Mouse (Mus musculus) adrenal gland, adult 2 months (tissue): ENCODE measurements around the gene Kif23. TPM values are rescaled to one million over a fixed set of nuclear protein-coding genes. Genes with fewer than 3 reads are reported as not detected.
A peak's percentile ranks its signal among the peaks of the same experiment; 100 is the strongest.

Source experiments
- DNase-seq: peaks from one replicate; pipeline ENCODE4 v3.0.0; 2021
- polyA plus RNA-seq: library from polyadenylated mRNA; depleted of rRNA; stranded (reverse); fragments of >200 nt; gene quantifications from 2 replicates; pipeline ENCODE4 v1.2.3, GENCODE M21; 2012
- total RNA-seq, 2 experiments: library from RNA; stranded (reverse); gene quantifications; 2 replicates each; pipeline ENCODE4 v1.2.3; 2021

Kif23 gene
- total and polyA plus RNA-seq, 3 experiments: 0.31 to 6.1 (median 1.7) TPM

GRCm38 (mm10) chr9:61947402-61948346 is 1.1 kb upstream of the Kif23 start:
- DNase-seq: peak; percentile 73

DNA sequence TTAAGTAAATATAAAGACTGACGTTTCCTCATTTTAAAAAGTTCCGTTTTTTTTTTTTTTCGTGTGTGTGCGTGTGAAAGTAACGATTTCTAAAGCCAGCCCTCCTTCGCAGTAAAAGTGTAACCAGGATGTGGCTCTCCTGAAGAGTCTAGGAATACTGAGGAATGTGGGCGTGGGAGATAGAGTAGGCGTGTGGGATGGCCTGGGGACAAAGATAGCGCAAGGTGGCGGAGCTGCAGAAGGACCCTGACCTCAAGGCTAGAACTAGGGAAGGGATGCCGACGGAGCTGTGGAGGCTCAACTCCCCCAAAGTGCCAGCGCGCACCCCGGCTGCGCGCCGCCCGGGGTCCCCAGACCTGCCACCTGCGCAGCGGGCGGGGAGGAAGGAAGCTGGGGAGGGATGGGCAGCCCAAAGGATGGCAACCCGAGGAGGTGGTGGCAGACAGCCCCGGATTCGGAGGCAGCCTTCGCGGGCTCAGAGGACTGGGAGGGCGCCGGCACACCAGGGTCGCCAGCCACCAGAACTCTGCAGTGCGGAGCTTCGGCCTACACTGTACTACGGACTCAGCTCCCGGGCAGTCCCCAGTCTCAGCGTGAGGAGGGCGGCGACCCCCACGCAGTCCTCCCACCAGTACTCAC is 482 bp downstream of the Kif23 start:
- no peak for DNase-seq

GRCm38 (mm10) chr9:61941054-61941453 is 5.5 kb downstream of the Kif23 start:
- DNase-seq: no peak

DNA sequence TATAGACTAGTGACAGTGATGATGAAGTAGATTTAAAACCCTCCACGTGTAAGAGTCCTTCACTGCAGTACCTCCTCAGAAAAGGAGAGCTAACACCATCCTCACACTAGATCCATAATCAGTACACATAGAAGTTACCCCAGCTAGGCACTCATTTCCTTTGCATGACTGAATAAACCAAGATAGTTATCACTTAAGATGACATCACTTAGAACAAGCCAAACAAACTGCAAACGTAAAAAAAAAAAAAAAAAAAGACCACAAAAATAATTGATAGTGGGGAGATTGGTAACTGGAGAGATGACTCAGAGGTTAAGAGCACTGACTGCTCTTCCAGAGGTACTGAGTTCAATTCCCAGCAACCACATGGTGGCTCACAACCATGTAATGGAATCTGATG is 13.2 kb downstream of the Kif23 start:
- no peak for DNase-seq

DNA sequence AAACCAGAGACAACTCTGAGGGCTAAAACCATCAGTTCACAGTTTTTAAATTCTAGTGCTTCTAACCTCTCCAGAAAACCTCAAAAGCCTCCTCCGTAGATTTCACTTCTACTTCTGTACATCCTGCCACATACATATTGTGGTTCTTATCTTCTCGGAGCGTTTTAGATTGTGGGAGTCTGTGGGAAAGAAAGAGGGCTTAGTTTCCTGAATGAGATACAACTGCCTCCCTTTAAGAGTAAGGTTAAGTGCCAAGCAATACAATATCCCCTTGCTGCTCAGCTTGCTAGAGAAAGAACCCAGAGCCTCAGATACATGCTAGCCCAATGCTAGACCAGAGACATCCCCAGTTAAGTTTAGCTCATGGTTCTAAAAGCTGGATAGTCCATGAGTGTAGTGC is 14.6 kb downstream of the Kif23 start:
- DNase-seq: no peak

GRCm38 (mm10) chr9:61925086-61925660 is 21.4 kb downstream of the Kif23 start:
- DNase-seq: no peak

DNA sequence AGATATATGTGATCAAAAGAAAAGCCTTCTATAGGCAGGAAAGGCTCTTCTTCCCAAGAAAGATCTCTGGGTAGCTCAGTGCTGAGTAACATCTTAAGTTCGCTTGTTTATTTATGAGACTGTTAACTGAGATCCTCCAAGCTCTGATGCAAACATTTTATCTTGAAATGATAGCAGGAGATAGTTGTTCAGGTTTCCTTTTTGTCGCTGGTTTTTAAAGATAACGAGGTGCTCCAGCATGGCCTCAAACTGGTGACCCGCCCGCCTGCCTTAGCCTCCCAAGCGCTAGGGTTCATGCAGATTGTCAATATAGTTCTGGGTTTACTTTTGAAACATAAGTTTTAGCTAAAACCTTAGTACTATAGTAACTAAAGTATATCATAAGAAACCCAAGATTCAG is 26.2 kb downstream of the Kif23 start:
- DNase-seq: no peak

GRCm38 (mm10) chr9:61919464-61919863 is 27.1 kb downstream of the Kif23 start:
- no peak for DNase-seq

GRCm38 (mm10) chr9:61917436-61917835 is 29.1 kb downstream of the Kif23 start:
- DNase-seq: peak; percentile 55

GRCm38 (mm10) chr9:61916986-61917385 is 29.6 kb downstream of the Kif23 start:
- no peak for DNase-seq

GRCm38 (mm10) chr9:61915393-61916005 is 31.1 kb downstream of the Kif23 start:
- no peak for DNase-seq

DNA sequence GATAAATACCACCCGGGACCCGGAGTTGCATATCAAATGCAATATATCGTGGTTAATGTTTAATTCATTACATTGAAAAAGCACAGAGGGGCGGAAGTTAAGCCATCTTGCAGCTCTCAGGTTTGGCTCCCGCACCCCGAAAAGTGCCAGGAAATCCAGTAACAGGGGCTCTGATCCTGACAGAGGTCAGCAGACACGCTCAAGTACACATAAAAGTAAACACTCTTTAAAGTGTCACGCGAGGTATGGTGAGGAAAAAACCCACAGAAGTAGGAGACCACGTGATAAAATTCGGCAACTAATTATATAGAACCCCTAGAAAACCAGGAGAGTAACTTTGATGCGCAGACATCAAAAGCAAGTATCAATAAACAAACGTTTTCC is 31.7 kb downstream of the Kif23 start:
- DNase-seq: no peak

DNA sequence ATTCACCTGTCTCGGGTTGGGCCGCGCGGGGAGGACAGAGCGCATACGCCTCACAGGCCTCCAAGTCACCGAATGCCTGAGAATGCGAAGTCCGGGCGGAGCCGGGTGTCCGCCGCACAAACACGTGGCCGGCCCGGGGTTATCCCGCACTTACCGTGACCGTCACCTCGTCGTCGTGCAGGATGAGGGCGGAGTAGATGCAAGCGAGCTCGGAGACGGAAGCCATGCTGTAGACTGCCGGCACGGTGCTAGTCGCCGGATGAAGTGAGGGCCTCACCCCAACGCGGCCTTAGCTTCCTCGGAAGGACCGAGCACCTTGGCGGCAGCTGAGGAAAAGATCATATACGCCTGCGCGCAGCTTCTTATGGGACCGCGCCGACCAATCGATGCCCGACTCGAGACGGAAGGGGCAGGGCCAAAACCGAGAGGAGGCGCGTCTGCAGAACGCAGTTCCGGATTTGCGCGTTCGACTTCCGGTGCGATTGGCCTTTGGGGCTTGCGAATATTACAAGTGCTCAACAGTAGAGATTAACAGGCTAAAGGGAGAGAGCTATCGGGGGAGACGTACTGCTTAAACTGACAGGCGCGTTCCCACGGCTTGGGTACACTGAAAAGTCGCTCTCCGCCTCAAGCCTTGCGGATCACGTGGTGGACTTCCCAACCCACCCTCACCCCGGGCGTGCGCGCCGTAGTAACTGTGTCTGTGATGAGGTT is 32.2 kb downstream of the Kif23 start, which contains the start of gene Rplp1:
Gene Rplp1, minus strand, starts transcription at position 340 of the 714 bp plus-strand sequence.
- peak; percentile 97 for DNase-seq

DNA sequence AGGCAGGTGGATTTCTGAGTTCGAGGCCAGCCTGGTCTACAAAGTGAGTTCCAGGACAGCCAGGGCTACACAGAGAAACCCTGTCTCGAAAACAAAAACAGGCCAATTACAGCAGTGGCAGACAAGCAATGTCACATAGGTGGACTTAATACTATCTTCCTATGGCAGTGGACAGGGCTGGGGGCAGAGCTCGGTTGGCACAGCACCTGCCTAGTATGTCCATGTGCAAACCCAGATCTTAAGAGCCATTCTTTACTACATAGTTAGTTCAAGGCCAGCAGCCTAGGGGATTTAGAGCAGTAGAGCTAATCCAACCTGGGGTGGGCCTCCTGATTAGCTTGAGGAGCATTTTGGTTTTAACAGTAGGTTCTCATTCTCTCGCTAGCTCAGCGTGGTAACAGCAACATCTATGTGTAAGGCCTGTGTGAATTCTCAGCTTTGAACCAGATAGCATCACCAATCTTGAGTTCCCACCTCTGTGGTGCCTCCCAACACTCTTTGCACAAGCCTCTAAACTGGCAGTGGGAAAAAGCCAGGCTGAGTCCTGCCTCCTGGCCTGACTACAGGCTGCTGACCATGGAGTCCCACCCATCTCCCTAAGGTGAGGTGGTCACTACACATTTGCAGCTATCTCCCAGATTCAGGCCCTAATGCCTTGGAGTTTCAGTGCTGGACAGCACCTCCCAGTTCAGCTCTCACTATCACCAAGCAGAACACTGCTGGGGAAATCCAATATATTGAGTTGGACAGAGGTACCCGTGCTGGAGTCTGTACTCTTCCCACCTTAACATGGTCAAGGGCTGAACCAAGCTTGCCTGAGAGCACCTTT is 35.1 kb downstream of the Kif23 start:
- DNase-seq: no peak

DNA sequence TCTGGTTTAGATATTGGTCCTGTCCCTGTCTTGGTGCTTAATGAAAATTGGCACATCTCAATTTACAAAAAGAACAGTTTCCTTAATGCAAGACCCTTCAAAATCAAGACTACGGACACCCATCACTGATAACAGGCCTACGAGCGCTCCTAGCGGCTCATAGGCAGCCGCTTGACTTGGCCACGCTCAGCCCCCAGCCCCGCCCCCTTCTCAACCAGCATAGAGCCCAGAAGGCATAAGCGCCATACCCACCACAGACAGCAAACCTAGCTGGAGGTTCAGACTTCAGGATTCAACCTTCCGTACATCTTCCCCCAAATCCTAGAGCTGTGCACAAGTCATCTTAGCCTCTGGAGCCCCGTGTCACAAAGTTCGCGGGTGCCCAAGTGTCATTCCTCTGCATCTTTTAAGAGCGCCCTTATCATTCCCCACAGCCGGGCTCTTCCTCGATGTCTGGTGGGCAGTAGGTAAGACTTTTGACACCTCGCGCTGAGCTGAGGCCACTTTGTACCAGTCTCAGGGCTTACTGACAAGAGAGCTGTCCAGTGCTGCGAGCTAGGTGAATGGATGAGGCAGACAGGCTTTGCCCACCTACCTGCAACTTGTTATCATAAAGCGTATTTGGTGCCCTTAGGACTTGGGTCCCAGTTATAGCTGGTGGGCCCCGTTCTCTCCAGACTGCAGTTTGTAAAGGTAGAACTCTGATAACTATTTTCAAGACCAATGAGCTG is 35.9 kb downstream of the Kif23 start:
- DNase-seq: no peak

DNA sequence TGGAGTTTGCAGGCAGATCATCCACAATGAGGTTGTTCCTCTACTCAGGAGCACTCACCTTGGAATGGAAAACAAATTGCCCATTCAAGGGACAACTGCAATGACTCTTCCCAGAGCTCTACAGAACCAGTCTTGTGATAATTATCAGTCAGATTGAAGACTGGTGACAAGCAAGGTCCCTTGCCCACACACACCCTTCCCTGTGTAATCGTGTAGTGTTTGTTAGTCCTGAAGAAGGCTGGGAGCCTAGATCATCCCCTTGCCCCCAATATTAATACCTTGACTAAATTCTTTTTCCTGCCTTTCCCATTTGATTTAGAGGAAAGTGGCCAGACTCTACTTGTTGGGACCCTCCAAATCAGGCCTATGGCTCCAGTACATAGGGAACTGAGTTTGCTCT is 36.9 kb downstream of the Kif23 start:
- DNase-seq: no peak

DNA sequence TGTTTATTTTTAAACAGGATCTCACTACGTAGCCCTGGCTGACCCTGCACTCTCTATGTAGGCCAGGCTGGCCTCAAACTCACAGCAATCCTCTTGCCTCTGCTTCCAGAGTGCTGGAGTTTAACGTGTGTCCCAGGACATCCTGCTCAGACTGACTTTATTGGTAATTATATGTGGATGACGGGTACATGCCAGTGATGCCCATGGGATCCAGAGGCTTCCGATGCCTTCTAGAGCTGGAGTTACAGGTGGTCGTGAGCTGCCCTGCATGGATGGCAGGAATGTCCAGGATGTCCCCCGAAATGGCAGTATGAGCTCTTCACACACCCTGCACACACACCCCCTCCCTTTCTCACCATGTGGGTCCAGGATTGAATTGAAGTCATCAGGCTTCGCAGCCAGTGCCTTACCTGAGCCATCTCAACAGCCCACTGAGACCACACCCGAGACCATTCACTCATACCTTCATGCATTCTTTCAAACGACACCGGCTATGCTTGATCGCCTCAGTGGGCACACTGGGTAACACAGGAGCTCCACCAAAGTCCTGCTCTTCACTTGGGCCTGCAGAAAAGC is 37.7 kb downstream of the Kif23 start:
- DNase-seq: no peak

GRCm38 (mm10) chr9:61908341-61908740 is 38.2 kb downstream of the Kif23 start:
- DNase-seq: no peak

DNA sequence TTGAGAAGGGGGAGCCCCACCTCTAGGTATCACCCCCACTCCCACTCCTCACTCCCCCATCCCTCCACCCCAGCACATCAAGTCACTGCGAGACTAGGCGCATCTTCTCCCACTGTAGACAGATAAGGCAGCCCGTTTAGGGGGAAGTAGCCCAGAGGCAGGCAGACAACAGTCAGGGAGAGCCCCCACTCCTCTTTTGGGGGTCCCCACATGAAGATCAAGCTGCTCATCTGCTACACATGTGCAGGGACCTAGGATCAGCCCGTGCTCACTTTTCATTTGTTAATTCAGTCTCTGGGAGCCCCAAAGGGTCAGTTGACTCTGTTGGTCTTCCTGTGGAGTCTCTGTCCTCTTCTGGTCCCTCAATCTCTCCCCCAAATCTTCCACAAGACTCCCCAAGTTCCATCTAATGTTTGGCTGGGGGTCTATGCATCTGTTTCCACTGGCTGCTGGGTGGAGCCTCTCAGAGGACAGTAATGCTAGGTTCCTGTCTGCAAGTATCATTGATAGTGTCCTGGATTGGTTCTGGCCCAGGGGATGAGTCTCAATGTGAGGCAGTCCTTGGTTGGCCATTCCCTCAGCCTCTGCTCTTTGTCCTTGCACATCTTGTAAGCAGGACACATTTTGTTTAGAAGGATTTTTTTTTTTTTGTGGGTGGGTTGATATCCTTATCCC is 38.8 kb downstream of the Kif23 start:
- no peak for DNase-seq
